Mouse (Mus musculus) stomach, embryonic 14.5 days (tissue): ENCODE results near the gene Miga2. TPM values are rescaled to one million over a fixed set of nuclear protein-coding genes. Genes with fewer than 3 reads are reported as not detected.
"Not testable (repeated sequence)": the region's sequence is repeated elsewhere in the genome, so short reads cannot be mapped to it uniquely, and the experiment has no call there.

ENCODE experiments used
- ATAC-seq: fragments of 200-750 bp; cut with Nextera tagmentation; 2 replicates; pipeline ENCODE4 v1.8.0; 2017; ENCODE audit warnings: low read depth, moderate TSS enrichment; ENCODE audit not compliant: insufficient number of reproducible peaks, insufficient read depth, low FRiP score
- H3K27ac ChIP-seq: fragments of 300-500 bp; sonication (generic); 2 replicates; pipeline ENCODE4 v1.5.1; 2014; ENCODE audit warnings: mild to moderate bottlenecking, low read length, moderate library complexity, mixed read lengths
- H3K27me3 ChIP-seq: fragments of 300-500 bp; sonication (generic); 2 replicates; pipeline ENCODE4 v1.6.1; 2014; ENCODE audit warnings: low read length, control low read depth, mixed read lengths; ENCODE audit not compliant: control insufficient read depth, insufficient read depth
- H3K36me3 ChIP-seq: fragments of 300-500 bp; sonication (generic); 2 replicates; pipeline ENCODE4 v1.6.1; 2014; ENCODE audit warnings: mild to moderate bottlenecking, control low read depth, low read length, moderate library complexity, mixed read lengths; ENCODE audit not compliant: control insufficient read depth, insufficient read depth
- H3K4me1 ChIP-seq: fragments of 300-500 bp; sonication (generic); 2 replicates; pipeline ENCODE4 v1.6.1; 2014; ENCODE audit warnings: low read length, control low read depth, mixed read lengths; ENCODE audit not compliant: control insufficient read depth, insufficient read depth
- H3K4me2 ChIP-seq: fragments of 300-500 bp; sonication (generic); replicated peaks from 2 replicates; pipeline ENCODE4 v1.6.1; 2014; ENCODE audit warnings: low read depth, low read length, control low read depth
- H3K4me3 ChIP-seq: fragments of 300-500 bp; sonication (generic); 2 replicates; pipeline ENCODE4 v1.5.1; 2014; ENCODE audit warnings: low read depth, low read length, control low read depth
- H3K9ac ChIP-seq: fragments of 300-500 bp; sonication (generic); replicated peaks from 2 replicates; pipeline ENCODE4 v1.6.1; 2014; ENCODE audit warnings: low read depth, mild to moderate bottlenecking, control low read depth, low read length, moderate library complexity, mixed read lengths
- H3K9me3 ChIP-seq: fragments of 300-500 bp; sonication (generic); 2 replicates; pipeline ENCODE4 v1.6.1; 2016; ENCODE audit warnings: low read depth, low read length, control low read depth; ENCODE audit not compliant: control insufficient read depth
- WGBS: fragments of 180-500 bp; shearing (Covaris S2); extraction: QIAGEN DNeasy Blood & Tissue Kit; methylation state at CpG from one replicate; pipeline ENCODE4 v1.1.7; 2014; 5-methylcytosine and 5-hydroxymethylcytosine counted together
- polyA plus RNA-seq: library from polyadenylated mRNA; unstranded; fragments of >200 nt; fragmentation: Nextera tagmentation; extraction: Ambion mirVana; gene quantifications from 2 replicates; pipeline ENCODE4 v1.2.1, GENCODE M21; 2014

Miga2 gene
- polyA plus RNA-seq, 1 experiment from 2014 or later = 21.2 TPM

DNA sequence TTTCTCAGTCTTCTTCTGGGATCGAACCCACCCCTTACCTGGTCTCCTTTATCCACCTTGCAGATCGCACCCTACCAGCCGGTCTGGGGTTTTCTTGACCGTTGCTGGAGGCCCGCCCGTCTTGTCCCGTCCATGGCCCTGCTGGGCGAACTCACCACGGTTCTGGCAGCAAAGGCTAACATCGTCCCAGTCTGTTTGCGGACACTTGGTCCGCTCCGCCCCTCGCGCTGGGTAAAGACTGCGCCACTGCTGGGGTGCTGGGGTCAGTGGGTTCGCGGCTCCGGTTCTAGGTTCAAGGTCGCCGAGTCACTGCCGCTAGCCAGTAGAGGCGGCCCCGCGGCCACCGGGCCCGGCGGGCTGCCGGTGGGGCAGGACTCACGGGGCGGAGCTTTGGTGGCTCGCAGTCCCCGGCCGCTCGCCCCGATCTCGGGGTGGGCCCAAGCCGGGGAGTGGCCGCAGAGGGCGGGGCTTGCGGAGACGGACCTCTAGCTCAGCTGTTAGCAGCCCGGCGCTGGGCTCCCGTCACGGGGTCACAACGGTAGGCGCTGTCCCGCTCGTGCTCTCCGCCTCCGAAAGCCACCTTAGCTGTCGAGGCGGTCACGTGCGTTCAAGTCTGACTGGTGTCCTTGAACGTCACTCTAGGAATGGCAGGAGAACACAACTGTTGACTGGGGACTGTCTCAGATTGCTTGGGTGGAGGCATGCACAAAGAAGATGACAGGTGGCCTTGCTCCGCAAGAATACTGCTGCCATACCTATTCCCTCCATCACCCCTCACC lies 51.3 kb downstream of the Miga2 start, which contains the start of gene Crat:
Gene Crat (minus strand): TSS at position 657 of the 779 bp plus-strand sequence.
- H3K27me3 ChIP-seq = no peaks in the 10 kb centered on the region
- H3K4me2 ChIP-seq = peak within 1 kb of the TSS; percentile 89
- peak within 1 kb of the TSS; percentile 89 for H3K4me3 ChIP-seq
- 1% methylated on average over 58 of the region's 58 CpGs for WGBS
- H3K9ac ChIP-seq = peak within 1 kb of the TSS; percentile 92
- ATAC-seq = peak; percentile 92
- no peaks in the 10 kb centered on the region for H3K9me3 ChIP-seq
- H3K27ac ChIP-seq = peak within 1 kb of the TSS; percentile 99
- H3K36me3 ChIP-seq = no peaks in the 10 kb centered on the region
- H3K4me1 ChIP-seq = peaks cover 14% of the 10 kb centered on the region

DNA sequence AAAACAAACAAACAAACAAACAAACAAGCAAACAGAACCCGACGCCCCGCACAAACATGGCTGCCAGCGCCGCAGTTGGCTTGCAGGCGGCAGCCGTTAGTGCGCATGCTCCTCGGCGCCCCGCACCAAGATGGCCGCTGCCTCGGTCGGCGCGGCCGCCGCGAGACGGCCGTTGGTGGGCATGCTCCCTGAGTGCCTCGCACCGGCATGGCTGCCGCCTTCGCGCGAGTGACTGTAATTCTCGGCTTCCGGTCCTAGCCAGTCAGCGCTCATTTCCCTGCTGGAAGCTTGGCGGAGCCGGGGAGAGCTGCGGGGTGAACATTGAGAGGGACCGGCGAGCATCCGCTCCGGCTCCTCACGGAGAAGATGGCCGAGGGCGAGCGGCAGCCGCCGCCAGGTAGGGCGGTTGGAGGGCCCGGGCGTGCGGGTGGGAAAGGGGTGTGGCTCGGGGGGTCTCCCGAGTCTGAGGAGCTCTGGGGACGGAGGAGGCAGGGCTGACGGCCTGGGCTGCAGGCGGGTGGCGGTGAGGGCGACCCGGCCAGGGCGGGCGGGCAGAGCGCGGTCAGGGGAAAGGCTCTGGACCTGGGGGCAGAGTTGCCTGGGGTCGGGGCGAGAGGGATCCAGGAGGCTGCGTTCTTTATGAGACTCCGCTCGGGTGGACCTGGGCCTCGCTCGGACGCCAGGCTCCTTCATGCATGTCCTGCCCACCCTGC lies 52.1 kb downstream of the Miga2 start, which contains the start of gene Ptpa:
Gene Ptpa (plus strand): TSS at position 104 of the 713 bp plus-strand sequence.
- H3K4me3 ChIP-seq = peak within 1 kb of the TSS; percentile 89

GRCm38 (mm10) chr2:30416649-30416965 lies 52.6 kb downstream of the Miga2 start:
- Histone ChIP-seq H3K4me3 (peak overlapping the region; percentile 89), H3K36me3 (no peaks in the 10 kb centered on the region), H3K9me3 (no peaks in the 10 kb centered on the region), H3K27ac (peak overlapping the region; percentile 99), H3K9ac (peak overlapping the region; percentile 92), H3K27me3 (no peaks in the 10 kb centered on the region), H3K4me2 (peak overlapping the region; percentile 89), H3K4me1 (peaks cover 14% of the 10 kb centered on the region)
- WGBS = under 1% methylated on average over 7 of the region's 7 CpGs
- no peak for ATAC-seq

More for the DNA sequence above, 52.1 kb downstream of the Miga2 start, which contains the start of gene Ptpa:
- Histone ChIP-seq H3K4me1 (peaks cover 14% of the 10 kb centered on the region), H3K27me3 (no peaks in the 10 kb centered on the region), H3K4me2 (peak within 1 kb of the TSS; percentile 89), H3K9me3 (no peaks in the 10 kb centered on the region), H3K27ac (peak within 1 kb of the TSS; percentile 99), H3K9ac (peak within 1 kb of the TSS; percentile 92), H3K36me3 (no peaks in the 10 kb centered on the region)
- WGBS = under 1% methylated on average over 67 of the region's 67 CpGs
- ATAC-seq = peak; percentile 88

GRCm38 (mm10) chr2:30417154-30417553 lies 53.1 kb downstream of the Miga2 start:
- H3K4me3 ChIP-seq = peak overlapping the region; percentile 89; the same call in 1 of the 2 replicates
- H3K27me3 ChIP-seq, H3K36me3 ChIP-seq, H3K9me3 ChIP-seq, H3K9ac ChIP-seq, H3K27ac ChIP-seq, ATAC-seq: not testable (repeated sequence)
- H3K4me1 ChIP-seq = peaks cover 14% of the 10 kb centered on the region
- peak overlapping the region; percentile 89 for H3K4me2 ChIP-seq
- WGBS = 71% methylated on average over 6 of the region's 6 CpGs

GRCm38 (mm10) chr2:30417595-30418165 lies 53.6 kb downstream of the Miga2 start:
- no peaks in the 10 kb centered on the region for H3K27me3 ChIP-seq
- no peak overlapping the region for H3K9ac ChIP-seq
- peaks cover 14% of the 10 kb centered on the region for H3K4me1 ChIP-seq
- ATAC-seq = no peak
- no peak overlapping the region for H3K27ac ChIP-seq
- WGBS = 69% methylated on average over 5 of the region's 5 CpGs
- no peaks in the 10 kb centered on the region for H3K9me3 ChIP-seq
- H3K4me3 ChIP-seq = no peak overlapping the region
- H3K4me2 ChIP-seq = no peak overlapping the region; the same call in 1 of the 2 replicates
- no peaks in the 10 kb centered on the region for H3K36me3 ChIP-seq

DNA sequence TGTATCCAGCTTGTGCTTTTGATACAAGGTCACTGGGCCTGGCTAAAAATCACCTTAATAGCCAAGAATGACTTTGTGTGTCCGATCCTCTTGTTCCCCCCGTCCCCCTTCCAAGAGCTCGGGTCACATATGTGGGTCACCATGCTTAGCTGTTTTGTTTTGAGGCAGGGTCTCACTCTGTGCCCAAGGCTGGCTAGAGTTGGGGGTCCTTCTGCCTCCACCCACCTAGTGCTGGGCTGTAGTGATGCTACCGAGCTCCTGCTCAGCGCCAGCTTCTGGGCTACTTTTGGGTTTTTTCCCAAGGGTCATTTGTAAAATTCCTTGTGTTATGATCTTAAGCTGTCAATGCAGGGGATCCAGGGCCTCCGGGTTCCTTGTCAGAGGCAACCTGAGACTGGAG lies 54.2 kb downstream of the Miga2 start:
- Histone ChIP-seq H3K36me3 (no peaks in the 10 kb centered on the region), H3K4me1 (peaks cover 14% of the 10 kb centered on the region), H3K4me2 (peak overlapping the region; percentile 6; the same call in 1 of the 2 replicates), H3K4me3 (no peak overlapping the region), H3K27ac (no peak overlapping the region), H3K9ac (no peak overlapping the region), H3K9me3 (no peaks in the 10 kb centered on the region), H3K27me3 (no peaks in the 10 kb centered on the region)
- no peak for ATAC-seq
- 65% methylated on average over 6 of the region's 6 CpGs for WGBS

GRCm38 (mm10) chr2:30419112-30419511 lies 55.1 kb downstream of the Miga2 start:
- 28% methylated on average over 10 of the region's 10 CpGs for WGBS
- ATAC-seq = no peak
- no peak overlapping the region for H3K9ac ChIP-seq
- peak overlapping the region; percentile 66; the same call in 1 of the 2 replicates for H3K27ac ChIP-seq
- no peak overlapping the region for H3K4me3 ChIP-seq
- no peaks in the 10 kb centered on the region for H3K9me3 ChIP-seq
- peak overlapping the region; percentile 20 for H3K4me2 ChIP-seq
- no peaks in the 10 kb centered on the region for H3K36me3 ChIP-seq
- H3K4me1 ChIP-seq = peaks cover 14% of the 10 kb centered on the region
- H3K27me3 ChIP-seq = no peaks in the 10 kb centered on the region

DNA sequence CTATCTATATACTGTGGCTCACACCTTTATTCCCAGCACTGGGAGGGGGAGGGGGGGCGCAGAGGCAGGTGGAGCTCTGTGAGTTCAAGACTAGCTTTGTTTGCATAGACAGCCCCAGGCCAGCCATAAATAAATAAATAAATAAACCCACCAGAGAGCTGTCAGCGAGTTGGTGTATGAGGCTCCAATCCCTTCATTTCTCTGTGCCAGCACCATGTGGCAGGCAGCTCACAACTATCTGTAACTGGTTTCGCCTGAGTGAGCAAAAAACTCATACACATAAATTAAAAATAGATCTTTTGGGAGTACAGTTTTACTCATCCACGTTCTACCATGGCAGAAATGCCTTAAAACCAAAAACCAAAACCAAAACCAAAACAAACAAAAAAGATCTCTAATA lies 57.4 kb downstream of the Miga2 start:
- Histone ChIP-seq H3K4me3 (no peak overlapping the region), H3K9me3 (no peaks in the 10 kb centered on the region), H3K4me2 (no peak overlapping the region), H3K9ac (no peak overlapping the region), H3K36me3 (peaks cover under 1% of the 10 kb centered on the region), H3K27ac (no peak overlapping the region), H3K27me3 (no peaks in the 10 kb centered on the region), H3K4me1 (peaks cover 14% of the 10 kb centered on the region)
- 65% methylated on average over 4 of the region's 4 CpGs for WGBS
- ATAC-seq = no peak
